ENCODE assay signal across 13 mouse cellular contexts in the genomic region with DNA sequence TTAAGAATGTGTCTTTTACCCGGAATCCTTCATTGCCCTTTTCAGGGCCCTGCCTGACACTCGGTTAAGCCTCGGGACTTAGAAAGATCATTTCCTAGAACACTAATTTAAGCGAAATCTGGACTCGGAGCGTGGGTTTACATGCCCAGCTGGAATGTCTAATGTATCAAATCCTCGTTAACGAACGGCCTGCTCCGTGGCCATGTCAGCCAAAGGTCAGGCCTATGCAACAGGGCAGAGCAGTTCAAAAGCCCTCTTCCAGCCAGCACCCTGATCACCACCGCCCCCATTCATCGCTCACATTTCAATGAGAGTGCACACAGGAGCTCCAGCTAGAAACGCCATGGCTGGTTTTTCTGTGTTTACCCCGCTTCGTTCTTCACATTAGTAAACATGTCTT. TPM values are rescaled to one million over a fixed set of nuclear protein-coding genes. Genes with fewer than 3 reads are reported as not detected.
A peak's percentile ranks its signal among the peaks of the same experiment; 100 is the strongest.
DNase-seq lines count a peak whose midpoint lies in the region; ATAC-seq lines count a peak whose summit lies in the region.
"Had no signal": no experiment of that assay in that cellular context is flagged by ENCODE, and none has a peak within 500 bp of the region (broad histone marks: within the 10 kb centered on the region; RNA-seq: fewer than 3 reads in every experiment).

No protein-coding gene starts in this region.

- DNase-seq in brain, adult 2 months (ENCODE audit: low read depth, low spot score) = peak; percentile 72
- DNase-seq in cerebellum, postnatal 14 days = peak; percentile 73 to 80
- DNase-seq in spleen, postnatal 4 days (ENCODE audit: low spot score in 2 of 2) = no peak
- no peak for DNase-seq in MN1 (ENCODE audit: low spot score)
- no peak for DNase-seq in right cerebral cortex, adult 18-20 months
- DNase-seq in ovary, postnatal 36 days (ENCODE audit: low spot score) = no peak
- DNase-seq: thymus, adult 18-20 months had no signal

- peak overlapping the region; percentile 35; the same call in 1 of the 2 replicates for H3K9ac ChIP-seq in forebrain, embryonic 16.5 days (replicated peaks; ENCODE audit: low read depth, low read length)
- peak overlapping the region; percentile 65; the same call in 1 of the 2 replicates for H3K9ac ChIP-seq in midbrain, embryonic 13.5 days (replicated peaks)
- H3K9ac ChIP-seq: heart, embryonic 15.5 days; limb, embryonic 15.5 days had no signal

- H3K4me2 ChIP-seq in forebrain, embryonic 16.5 days (ENCODE audit: low read length) = peak overlapping the region; percentile 38
- H3K4me2 ChIP-seq in midbrain, embryonic 13.5 days (replicated peaks) = peak overlapping the region; percentile 54
- H3K4me2 ChIP-seq: heart, embryonic 15.5 days; limb, embryonic 15.5 days had no signal

- 11% methylated on average over 15 of the region's 15 CpGs for WGBS in forebrain, embryonic 16.5 days
- 1% methylated on average over 15 of the region's 15 CpGs for WGBS in midbrain, embryonic 13.5 days

- H3K27me3 ChIP-seq in forebrain, embryonic 16.5 days (replicated peaks; ENCODE audit: control insufficient read depth, insufficient read depth, low read length) = peaks cover 37% of the 10 kb centered on the region
- H3K27me3 ChIP-seq in midbrain, embryonic 13.5 days = peaks cover 77% of the 10 kb centered on the region

- H3K4me3 ChIP-seq in forebrain, embryonic 16.5 days (replicated peaks; ENCODE audit: low read length) = peak overlapping the region; percentile 11; the same call in 1 of the 2 replicates
- peak overlapping the region; percentile 31 for H3K4me3 ChIP-seq in midbrain, embryonic 13.5 days (replicated peaks)
- H3K4me3 ChIP-seq: heart, embryonic 15.5 days; limb, embryonic 15.5 days; megakaryocyte, embryonic 14.5 days had no signal

- H3K27ac ChIP-seq in forebrain, embryonic 16.5 days (ENCODE audit: low read length) = peak overlapping the region; percentile 58; the same call in 1 of the 2 replicates
- peak overlapping the region; percentile 75; the same call in 1 of the 2 replicates for H3K27ac ChIP-seq in midbrain, embryonic 13.5 days
- H3K27ac ChIP-seq: heart, embryonic 15.5 days; limb, embryonic 15.5 days had no signal

- H3K9me3 ChIP-seq in forebrain, embryonic 16.5 days (ENCODE audit: control insufficient read depth, low read length) = no peaks in the 10 kb centered on the region
- H3K9me3 ChIP-seq in midbrain, embryonic 13.5 days = no peaks in the 10 kb centered on the region
- H3K9me3 ChIP-seq: heart, embryonic 15.5 days; limb, embryonic 15.5 days had no signal

- H3K36me3 ChIP-seq in forebrain, embryonic 16.5 days (ENCODE audit: control insufficient read depth, insufficient read depth) = no peaks in the 10 kb centered on the region
- no peaks in the 10 kb centered on the region for H3K36me3 ChIP-seq in midbrain, embryonic 13.5 days
- H3K36me3 ChIP-seq: heart, embryonic 15.5 days; limb, embryonic 15.5 days had no signal

- ATAC-seq in forebrain, embryonic 16.5 days = no peak
- no peak for ATAC-seq in midbrain, embryonic 13.5 days

- peaks cover 19% of the 10 kb centered on the region for H3K4me1 ChIP-seq in forebrain, embryonic 16.5 days (replicated peaks; ENCODE audit: control insufficient read depth, insufficient read depth, low read length)
- H3K4me1 ChIP-seq in midbrain, embryonic 13.5 days (replicated peaks) = peaks cover 34% of the 10 kb centered on the region

RNA-seq across cellular contexts. Expression of a gene that starts 9.4 kb away (rescaled TPM):
- 28.3 and 47.6 TPM in 2 replicates for polyA plus RNA-seq in forebrain, embryonic 16.5 days (2015; fragmentation: Nextera tagmentation; extraction: Ambion mirVana)
- 53.2 and 56.6 TPM in 2 replicates for polyA plus RNA-seq in midbrain, embryonic 13.5 days (2015; fragmentation: Nextera tagmentation; extraction: Ambion mirVana)
- polyA plus RNA-seq: heart, embryonic 15.5 days; kidney, embryonic 16.5 days had no signal

RNA-seq across cellular contexts. Expression of a gene that starts 12.8 kb away (rescaled TPM):
- polyA plus RNA-seq in forebrain, embryonic 16.5 days (2015; fragmentation: Nextera tagmentation; extraction: Ambion mirVana) = 4.5 and 8.0 TPM in 2 replicates
- 14.8 and 16.4 TPM in 2 replicates for polyA plus RNA-seq in midbrain, embryonic 13.5 days (2015; fragmentation: Nextera tagmentation; extraction: Ambion mirVana)
- polyA plus RNA-seq: kidney, embryonic 16.5 days had no signal

Comparison
In these comparisons a context has a peak if more than half of its experiments do, and no peak if none do; other contexts are left out.
1. DNase-seq: peak in brain, adult 2 months (single experiment) and cerebellum, postnatal 14 days (2 of 2); none in spleen, postnatal 4 days (0 of 2), MN1 (single experiment), right cerebral cortex, adult 18-20 months (single experiment) and ovary, postnatal 36 days (single experiment).